Mouse (Mus musculus): ENCODE measurements around the gene Frmd5. TPM values are rescaled to one million over a fixed set of nuclear protein-coding genes. Genes with fewer than 3 reads are reported as not detected.

Frmd5 gene
- total RNA-seq, 2 experiments from 2014 or later, result 0.78 to 0.95 TPM

GRCm38 (mm10) chr2:121620582-121621261, 186.2 kb downstream of the Frmd5 start:
- no peak for DNase-seq

- DNase-seq, result no peak
Measured at GRCm38 (mm10) chr2:121615199-121615559, 191.7 kb downstream of the Frmd5 start.

- DNase-seq, result no peak
Measured at GRCm38 (mm10) chr2:121614483-121615198, 192.2 kb downstream of the Frmd5 start.

- no peak for DNase-seq
Measured at GRCm38 (mm10) chr2:121612112-121612511, 194.8 kb downstream of the Frmd5 start.

DNA sequence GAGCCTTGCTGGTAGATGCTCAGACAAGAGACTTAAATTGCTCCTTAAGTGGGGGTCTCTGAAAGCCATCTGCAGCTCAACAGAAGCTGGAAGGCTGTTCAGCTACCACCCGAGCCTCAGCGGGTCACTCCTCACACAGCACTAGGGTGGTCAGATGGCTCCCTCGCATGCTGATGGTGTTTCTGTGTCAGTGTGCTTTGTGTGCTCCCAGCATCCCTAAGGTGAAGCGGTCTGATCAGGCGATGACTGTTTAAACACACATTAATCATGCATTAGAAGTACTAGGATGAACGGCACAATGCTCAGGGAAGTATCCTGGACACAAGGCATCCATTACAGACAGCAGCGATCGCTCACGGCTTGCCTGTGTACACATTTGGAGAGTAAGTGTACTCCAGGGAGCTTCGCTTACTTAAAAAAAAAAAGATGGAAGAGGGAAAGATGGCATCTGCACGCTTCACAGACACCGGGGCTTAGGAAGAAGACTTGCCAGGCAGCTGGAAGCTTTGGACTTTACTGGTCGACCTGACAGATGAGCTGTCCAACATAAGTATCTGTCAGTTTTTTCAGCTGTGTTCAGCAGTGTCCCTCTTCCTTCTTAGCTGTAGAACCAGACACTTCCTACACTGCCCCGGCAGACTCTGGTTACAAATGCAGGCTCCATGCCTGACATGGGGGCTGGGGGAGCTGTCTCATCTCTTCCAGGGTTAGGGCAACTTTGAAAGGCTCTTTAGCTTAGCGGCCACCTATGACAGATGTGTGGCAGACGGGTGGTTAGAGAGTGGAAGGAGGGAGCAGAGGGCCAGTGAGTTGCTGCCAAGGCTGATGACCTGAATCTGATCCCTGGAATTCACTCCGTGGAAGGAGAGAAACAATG, 196.6 kb downstream of the Frmd5 start:
- no peak for DNase-seq

DNA sequence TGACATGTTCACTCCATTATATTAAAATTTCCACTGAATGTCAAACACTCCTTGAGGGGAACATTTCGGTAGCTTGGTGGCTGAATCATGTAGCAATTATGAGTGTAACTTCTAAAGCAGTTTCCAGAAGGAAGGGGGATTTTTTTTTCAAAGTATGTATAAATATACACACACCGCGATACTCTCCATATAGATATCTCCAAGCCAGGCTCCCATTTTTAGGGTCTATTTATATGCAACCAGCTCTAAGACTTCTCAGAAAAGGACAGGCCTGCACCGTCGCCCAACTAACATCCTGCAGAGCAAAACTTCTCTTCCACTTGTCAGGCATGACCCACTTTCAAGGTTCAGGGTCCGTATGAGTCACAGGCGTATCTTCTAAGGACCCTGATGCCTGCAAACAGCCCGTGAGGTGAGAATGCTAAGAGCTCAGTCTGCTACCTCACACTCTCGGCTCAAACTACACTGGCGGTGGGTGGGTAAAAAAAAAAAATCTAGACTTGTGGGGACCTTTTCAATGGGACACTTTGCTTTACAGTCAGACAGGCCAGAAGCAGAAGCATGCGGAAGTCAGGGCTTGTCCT, 197.7 kb downstream of the Frmd5 start:
- DNase-seq, result no peak

DNA sequence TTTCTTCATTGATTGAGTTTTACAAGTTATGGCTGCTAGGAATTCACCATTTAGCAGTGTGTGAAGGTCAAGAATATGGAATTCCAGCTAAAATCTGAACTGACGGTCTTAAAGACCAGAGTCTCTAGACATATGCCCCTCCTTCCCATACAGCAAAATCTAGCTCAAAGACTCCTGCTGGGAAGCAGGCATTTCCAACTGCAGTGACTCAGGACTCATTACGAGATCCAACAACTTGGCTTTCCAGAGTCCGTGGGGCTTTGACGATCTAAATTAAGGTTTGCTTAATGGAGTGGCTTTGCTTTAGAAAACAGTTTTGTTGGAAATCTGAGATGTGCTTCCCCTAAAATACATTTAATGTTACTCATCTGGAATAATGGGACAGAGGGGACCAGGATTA, 204.5 kb downstream of the Frmd5 start:
- no peak for DNase-seq

GRCm38 (mm10) chr2:121601543-121601942, 205.3 kb downstream of the Frmd5 start:
- no peak for DNase-seq

GRCm38 (mm10) chr2:121600736-121601135, 206.2 kb downstream of the Frmd5 start:
- no peak for DNase-seq

DNA sequence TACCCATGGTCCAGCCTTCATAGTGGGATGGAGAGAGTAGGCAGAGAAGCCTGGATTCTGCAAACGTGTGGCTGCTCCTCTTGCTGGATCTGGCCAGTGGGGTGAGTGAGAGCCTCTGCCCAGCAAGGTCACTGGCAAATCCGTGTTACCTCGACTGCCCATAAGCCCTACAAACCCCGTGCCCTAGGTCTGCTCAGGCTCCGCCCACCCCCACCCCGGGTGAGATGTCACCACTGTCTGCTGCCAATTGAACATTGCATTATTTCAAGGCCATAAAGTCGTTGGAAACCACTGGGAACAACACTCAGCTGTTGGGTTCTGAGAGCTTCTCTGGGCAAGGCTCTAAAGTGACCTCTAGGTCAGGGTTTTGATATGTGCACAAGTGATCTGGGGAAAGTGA, 208.6 kb downstream of the Frmd5 start:
- DNase-seq, result no peak

DNA sequence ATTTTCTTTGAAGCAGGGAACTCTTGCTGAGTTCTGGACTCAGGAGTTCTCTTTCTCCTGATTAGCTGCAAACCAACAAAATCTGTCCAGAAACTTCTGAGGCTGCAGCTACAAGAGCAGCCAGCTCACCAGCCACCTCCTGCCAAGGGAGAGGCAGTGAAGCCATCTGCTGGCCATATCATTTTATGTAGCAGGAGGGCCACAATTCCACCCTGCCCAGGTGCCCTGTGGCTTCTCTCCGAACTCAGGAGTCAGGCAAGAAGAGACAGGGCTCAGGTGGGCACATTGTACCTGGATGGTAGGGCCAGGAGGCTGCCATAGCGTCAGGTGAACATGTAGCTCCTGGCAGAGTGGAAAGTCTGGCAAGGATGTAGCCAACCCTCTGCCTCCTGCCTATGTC, 210.3 kb downstream of the Frmd5 start:
- no peak for DNase-seq

DNA sequence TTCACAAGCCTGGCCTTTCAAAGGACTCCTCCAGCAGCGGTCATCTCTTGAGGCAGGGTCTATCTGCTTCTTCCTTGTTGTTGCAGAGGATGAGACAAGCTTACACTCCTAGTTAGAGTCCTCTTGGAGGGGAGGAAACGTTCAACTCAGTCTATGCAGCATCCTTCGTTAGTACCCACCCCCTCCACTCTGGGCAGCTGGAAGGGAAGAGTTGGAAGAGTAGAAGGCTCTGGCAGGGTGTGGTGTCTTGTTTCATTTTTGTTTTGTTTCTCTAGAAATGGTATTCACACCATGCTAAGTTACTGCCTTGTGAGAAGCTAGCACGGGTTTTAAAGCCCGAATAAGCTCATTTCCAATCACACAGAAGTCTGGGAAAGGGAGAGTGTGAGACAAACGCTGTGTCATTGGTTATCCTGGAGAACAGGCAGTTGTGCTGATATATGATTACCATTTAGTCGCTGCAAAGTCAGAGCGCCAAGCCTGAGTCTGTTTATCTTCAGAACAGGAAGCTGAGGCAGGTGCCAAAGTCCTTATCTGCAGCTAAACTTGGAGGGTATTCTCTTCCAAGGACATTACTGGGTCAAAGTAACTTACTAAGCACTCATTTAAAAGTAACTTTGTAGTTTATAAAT, 212.1 kb downstream of the Frmd5 start:
- no peak for DNase-seq

- DNase-seq, result no peak
Measured at GRCm38 (mm10) chr2:121594131-121594530, 212.8 kb downstream of the Frmd5 start.

DNA sequence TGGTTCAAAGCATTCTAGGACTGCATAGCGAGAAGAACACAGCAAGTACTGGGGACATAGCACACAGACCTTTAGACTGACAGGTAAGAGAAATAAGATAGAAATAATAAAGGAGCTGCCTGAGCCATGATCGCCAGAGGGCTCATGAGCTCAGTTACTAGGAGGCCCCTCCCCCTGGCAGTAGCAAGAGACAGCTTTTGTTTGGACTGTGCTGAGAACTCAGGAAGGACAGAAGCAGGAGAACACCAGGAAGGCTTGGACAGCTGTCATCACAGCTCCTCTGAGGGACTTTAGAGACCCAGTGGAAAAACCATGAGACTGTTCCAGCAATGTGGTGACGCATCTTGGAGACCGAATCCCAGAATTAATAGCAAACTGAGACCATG, 218.6 kb downstream of the Frmd5 start:
- no peak for DNase-seq

- no peak for DNase-seq
Measured at GRCm38 (mm10) chr2:121587523-121588308, 219.2 kb downstream of the Frmd5 start.

GRCm38 (mm10) chr2:121584705-121585104, 222.2 kb downstream of the Frmd5 start:
- DNase-seq, result no peak

DNA sequence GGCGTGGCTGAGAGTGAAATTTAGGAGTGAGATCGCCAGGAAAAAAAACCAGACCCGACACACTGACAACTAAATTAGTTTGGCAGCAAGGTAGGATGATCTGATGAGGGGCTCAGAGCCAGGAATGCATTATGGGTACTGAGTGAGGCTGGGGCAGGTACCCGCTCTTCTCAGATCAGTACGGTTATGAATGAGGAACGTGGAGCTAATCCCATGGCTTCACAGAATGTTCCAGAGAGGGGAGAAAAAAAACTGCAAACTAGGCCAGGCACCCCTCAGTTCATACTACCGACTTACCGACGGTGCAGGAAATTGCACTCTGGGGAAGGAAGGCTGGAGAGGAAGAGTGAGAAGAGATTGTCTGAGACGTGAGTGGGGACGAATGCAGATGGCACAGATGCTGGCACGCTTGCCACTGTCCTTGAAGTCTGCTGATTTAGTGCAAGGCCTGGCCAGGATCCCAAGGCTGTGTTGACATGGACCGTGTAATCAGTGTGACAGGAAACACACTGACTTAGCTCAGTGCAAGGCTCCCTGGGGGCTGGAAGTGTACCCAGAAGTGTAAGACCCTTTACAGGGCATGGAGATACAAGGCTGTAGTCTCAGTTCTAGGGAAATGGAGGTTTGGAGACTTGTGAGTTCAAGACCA, 223.3 kb downstream of the Frmd5 start:
- no peak for DNase-seq

DNA sequence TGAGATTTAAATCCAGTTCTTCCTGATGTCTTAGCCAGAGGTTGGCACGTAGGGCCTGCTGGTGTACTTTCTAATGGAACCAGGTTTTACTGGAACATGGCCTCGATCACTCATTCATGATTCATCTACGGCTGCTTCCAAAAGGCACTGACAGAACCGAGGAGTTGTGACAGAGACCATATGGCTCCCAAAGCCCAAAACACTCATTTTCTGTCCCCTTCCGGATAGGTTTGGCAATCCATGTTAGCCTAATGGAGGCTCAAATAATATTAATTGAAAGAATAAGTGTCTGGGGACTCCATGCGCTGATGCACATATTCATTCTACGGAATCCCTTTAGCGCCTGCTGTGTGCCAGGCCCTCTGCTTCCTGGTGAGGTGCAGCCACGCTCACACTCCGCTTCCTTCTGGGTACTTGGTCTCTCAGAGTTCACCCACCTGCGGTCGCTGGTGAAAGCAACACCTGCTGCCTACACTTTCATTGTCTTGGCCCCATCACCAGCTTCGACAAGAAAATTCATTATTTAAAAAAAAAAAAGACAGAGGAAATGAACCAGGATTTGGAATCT, 224.0 kb downstream of the Frmd5 start:
- no peak for DNase-seq

DNA sequence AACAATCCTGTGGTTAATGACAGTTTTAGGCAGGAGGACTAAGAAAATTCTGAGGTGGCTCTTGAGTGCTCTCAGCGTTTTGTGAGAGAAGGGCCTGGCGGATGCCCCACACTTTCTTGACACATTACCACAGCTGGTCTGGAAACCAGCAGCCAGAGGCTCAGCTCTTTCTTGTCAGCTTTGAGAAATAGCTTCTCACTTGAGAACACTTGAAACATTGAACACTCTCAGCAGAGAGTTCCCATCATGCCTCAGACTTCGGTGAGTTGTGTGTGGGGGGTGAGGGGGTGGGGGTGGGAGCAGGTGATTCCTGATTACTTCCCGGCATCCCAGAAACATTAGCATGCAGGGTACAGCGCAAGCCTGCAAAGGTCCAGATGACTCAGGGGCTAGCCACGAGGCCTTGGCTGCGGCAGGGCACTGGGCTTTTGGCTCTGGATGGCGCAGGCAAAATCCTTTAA, 231.1 kb downstream of the Frmd5 start:
- no peak for DNase-seq

DNA sequence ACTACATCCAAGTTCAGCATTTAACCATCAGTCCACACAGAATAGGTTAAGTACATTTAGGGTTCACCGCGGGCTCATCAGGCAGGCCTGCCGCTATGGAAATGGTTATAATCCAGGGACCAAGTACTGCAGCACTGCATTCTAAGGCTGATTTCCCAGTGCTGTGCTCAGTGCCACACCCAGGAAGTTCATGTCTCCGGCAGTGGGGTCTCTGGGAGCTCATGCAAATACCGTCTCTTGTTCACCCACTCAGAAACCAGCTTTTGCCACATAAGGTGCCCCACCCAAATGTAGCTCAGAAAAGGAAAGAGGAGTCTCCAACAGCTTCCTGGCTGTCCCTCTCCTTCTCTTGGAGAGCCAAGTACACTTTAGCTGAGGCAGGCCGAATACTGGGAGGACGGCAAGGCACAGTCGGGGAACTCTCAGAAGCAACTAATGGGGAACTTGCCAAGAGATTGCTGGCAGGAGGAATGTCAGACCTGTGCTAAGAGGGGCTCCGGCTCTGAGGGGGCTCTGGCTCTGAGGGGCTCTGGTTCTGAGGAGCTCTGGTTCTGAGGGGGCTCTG, 232.7 kb downstream of the Frmd5 start:
- no peak for DNase-seq

Data from gastrocnemius, postnatal 10 days (tissue).